Mouse (Mus musculus): Measurements from ENCODE around the gene Sgsm1.

Gene Sgsm1

DNA sequence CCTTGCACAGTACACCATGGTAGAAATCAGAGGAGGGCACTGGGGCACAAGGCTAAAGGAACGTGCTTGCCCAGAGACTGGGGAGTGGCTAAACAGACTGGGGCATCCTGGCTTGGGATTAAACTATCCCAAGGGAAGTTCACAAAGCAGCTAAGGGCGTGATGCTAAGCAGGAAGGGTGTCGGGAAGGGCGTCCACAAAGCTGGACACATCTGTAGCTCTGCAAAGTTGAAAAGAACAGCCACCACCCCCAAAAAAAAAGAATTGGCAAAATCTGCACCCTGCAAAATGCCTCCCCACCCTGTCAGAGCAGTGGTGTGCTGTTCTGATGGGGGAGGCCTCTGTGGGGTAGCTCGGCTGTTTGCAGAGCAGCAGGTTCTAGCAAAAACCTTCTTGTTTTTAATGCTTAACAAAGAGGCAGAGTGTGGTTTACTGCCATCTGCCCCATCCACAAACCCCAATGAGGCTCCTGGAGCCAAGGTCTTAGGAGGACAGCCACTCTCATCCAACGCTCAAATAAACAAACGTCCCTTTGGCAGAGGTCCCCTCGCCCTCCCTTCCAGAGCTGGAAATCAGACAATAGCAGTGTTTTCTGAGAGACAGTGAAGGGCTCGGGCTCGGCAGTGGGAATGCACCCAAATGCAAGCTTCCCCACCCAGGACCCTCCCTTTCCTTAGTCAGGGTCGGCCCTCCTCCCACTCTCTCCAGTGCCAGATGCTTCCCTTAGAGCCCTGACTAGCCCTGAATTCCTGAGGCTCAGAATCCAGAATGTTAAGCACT lies 101.8 kb downstream of the Sgsm1 start:
- in situ Hi-C loops (cut with MboI; ENCODE audit: low pct_unique_long_range_greater_than_20kb in 1 of 2, low sequenced_read_pairs in 2 of 2, unreplicated experiment in 1 of 2), result no loop called here

DNA sequence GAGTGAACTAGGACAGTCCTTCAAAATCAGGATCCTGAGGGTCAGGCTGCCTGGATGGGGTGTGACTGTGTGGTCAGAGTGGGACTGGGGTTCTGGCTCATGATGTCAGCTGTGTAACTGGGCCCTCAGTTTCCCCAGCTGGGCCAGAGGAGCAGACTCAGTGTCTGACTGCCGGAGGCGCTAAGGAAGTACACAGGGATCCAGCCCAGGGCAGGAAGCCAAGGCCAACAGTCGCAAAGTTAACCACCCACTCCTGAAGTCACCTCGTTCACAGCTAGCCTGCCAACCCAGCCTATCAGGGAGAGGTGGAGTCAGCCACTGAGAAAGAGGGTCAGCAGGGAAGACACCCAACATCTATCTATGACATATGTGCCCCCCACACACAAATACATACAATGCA lies 102.5 kb downstream of the Sgsm1 start:
- in situ Hi-C loops (cut with MboI; ENCODE audit: low pct_unique_long_range_greater_than_20kb in 1 of 2, low sequenced_read_pairs in 2 of 2, unreplicated experiment in 1 of 2), result no loop called here

DNA sequence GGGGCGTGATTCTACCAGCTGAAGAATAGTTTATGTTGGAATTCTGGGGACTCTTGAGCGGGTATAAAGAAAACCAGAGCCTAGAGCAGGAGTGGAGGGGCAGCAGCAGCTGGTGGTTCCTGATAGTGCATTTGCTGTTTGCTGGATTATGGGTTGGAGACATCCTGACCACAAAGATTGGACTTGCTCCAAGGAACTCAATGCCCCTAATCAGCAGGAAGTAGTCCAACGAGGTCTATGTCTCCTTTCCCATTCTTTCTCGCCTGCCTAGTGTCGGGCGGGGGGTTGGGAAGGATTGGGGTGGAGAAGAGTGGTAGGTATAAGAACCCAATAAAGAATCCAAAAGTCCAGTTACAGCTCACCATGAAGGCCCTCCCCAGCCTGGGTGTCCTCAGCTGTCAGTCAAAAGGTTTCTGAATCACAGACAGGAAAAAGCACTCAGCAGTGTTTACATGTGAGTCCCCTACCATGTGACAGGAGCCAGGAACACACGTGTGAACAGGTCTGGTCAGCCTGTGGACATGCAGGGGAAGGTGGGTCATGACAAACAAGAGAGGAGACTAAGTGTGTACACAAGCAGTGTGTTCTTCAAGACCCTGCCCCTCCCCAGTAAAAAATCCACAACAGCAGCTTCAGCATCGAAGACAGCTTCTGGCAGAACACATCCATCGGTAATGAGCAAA lies 103.8 kb downstream of the Sgsm1 start:
- in situ Hi-C loops (cut with MboI; ENCODE audit: low pct_unique_long_range_greater_than_20kb in 1 of 2, low sequenced_read_pairs in 2 of 2, unreplicated experiment in 1 of 2), result no loop called here

DNA sequence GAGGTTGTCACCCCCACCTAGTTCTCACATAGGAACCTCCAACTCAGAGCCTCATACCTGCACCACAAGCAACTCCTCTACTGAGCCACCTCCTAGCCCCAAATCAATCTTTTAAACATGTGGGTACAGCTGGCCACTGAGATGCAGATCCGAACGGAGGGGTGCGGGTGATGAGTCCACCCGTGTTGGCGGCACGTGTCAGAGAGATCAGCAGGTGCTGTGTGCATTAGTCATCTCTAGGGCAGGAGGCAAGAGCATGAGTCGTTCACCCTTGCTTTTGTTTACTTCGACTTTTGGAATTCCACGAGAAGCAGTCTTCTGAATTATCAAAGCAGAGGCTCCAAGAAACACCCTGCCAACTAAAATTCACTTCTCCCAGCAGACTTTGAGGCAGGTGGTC lies 106.4 kb downstream of the Sgsm1 start:
- in situ Hi-C loops (cut with MboI; ENCODE audit: low pct_unique_long_range_greater_than_20kb in 1 of 2, low sequenced_read_pairs in 2 of 2, unreplicated experiment in 1 of 2), result no loop called here

DNA sequence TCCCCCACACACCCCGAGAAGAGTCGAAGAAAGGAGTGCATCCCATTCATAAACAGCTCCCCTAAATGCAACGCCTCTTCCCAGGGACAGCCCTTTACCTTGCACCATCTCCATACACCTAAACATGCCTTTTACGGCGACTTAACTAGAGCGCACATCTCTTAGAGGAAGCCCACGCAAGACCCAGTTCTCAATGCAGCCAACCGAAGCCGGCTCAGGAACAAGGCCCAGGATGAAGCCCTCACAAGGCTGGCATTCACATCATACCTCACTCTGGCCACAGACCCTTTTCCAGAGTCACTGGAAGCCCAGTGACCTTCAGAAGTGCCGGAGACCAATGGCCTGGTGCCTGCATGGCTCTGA lies 110.8 kb downstream of the Sgsm1 start:
- in situ Hi-C loops (cut with MboI; ENCODE audit: low pct_unique_long_range_greater_than_20kb in 1 of 2, low sequenced_read_pairs in 2 of 2, unreplicated experiment in 1 of 2), result no loop called here

DNA sequence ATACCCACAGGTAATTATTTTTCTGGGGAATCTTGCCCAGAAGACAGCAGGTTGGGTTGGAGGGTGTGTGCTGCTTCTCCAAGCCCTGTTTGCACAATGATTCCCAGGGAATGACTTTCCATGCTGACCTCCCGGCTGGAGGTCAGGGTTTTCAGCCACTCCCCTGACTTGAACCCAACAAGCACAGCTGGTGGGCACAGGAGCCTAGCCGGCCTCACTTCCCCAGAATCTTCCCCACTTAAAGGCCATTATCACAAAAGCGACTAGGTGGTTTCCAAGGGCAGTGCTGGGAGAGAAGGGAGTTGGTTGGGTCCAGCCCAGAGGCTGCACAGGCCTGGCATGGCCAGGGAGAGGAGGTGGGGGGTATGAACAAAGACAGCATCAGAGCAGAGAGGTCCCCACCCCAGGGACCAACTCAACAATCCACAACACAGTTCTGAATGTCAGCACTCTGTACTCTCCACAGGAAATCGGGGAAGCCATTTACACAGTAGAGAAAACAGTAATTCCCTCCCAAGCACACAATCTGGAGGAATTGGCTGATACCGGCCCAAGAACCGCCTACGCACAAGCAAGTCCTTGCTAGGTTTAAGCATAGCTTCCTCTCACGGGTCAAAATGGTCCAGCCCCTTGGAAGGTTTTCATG lies 111.3 kb downstream of the Sgsm1 start:
- in situ Hi-C loops (cut with MboI; ENCODE audit: low pct_unique_long_range_greater_than_20kb in 1 of 2, low sequenced_read_pairs in 2 of 2, unreplicated experiment in 1 of 2), result no loop called here

DNA sequence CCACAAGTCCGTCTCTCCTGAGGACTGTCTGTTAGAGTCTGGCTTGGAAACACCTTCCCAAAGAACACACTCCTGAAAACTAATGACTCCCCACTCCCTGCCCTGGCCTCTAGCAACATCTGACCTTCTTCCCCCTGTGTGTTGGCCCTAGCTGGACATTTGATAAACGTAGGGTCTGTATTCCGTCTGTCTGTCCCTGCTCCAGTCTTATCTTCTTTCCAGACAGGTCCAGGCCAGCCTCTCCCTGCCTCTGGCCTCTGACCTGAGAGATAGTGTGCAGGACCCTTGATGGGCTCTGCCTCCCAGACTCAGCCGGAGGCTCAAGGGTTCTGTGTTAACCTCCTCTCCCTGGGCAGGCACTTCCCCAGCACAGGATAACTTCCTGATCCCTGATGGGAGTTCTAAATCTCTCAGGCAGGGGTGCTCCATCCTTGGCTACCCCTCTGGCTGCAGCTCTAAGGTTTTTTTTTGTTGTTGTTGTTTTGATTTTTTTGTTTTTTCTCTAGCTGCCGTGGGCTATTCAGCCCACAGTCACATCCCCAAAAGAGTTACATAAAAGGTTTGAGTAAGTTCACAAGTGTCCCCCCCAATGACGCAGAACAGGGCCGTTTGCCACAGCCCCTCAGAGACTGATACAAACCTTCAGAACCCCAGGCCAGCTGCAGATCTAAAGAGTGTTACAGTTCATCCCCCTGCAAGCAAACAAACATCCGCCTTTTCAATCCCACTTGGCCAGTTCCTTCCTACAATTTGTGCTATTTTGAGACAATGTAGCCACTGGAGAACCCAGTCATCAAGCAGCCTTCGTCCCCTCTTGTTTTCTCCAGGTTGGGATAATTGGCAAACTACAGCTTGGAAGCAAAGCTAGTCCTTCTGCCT lies 113.4 kb downstream of the Sgsm1 start:
- in situ Hi-C loops (cut with MboI; ENCODE audit: low pct_unique_long_range_greater_than_20kb in 1 of 2, low sequenced_read_pairs in 2 of 2, unreplicated experiment in 1 of 2), result no loop called here

DNA sequence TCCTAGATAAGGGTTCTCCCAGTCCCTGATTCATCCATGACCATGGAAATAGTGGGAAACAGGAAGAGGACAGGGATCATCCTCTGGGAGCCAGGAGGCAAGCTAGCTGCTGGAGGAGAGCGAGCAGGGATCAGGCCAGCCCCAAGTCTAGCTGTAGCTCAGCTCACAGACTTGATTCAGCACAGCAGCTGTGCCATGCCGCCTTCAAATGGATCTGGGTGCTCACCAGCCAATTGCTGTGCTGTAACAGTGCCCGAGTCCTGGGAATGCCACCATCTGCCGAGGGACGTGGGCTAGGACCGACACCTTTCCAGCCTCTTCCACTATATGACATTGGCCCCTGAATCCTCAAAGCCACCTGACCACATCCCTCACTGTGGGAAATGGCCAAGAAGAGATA lies 114.7 kb downstream of the Sgsm1 start:
- in situ Hi-C loops (cut with MboI; ENCODE audit: low pct_unique_long_range_greater_than_20kb in 1 of 2, low sequenced_read_pairs in 2 of 2, unreplicated experiment in 1 of 2), result no loop called here

DNA sequence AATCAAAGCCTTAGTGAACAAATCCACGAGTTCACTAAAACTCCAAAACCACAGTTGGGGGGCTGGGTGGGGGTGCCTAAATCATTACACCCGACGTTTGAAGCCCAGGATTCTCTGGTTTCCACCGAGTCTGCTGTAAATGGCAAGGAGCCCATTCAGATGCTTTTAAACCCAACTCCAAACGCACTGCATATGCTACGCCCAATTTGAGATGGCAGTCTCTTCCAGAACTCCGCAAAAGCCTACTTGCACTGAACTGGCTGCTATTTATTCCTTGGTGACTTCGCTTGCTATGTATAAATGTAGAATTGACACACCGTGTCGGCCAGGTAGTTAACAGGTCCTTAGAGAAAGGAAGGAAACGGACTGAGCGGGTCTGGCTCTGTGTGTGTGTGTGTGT lies 115.1 kb downstream of the Sgsm1 start:
- in situ Hi-C loops (cut with MboI; ENCODE audit: low pct_unique_long_range_greater_than_20kb in 1 of 2, low sequenced_read_pairs in 2 of 2, unreplicated experiment in 1 of 2), result no loop called here

DNA sequence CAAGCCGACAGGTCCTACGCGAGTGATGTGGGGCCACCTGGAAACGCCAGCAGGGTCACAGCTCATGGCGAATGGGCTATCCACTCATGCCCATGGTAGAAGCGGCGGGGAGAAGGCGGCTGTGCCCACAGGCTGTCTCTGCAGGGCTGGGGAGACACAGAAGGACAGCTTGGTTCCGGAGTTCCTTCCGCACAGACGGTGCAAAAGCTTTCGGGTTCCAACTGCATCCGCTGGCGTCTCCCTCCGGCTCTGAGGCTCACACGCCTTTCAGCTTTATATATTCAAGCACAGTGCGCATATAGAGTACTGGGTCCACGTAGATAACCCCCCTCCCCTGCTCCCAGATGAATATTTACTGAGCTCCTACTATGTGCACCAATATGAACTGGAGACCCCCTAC lies 116.8 kb downstream of the Sgsm1 start:
- in situ Hi-C loops (cut with MboI; ENCODE audit: low pct_unique_long_range_greater_than_20kb in 1 of 2, low sequenced_read_pairs in 2 of 2, unreplicated experiment in 1 of 2), result no loop called here

Measured in mouse embryonic stem cell (cell line).